Mouse (Mus musculus): ENCODE results near the gene Ctsl. TPM values are rescaled to one million over a fixed set of nuclear protein-coding genes. Genes with fewer than 3 reads are reported as not detected.

The Ctsl gene
- polyA plus RNA-seq, 1 experiment from 2014 or later = 148 TPM

- Histone ChIP-seq H3K36me3 (ENCODE audit: control insufficient read depth, insufficient read depth, low read length) (no peaks in the 10 kb centered on the region), H3K4me3 (ENCODE audit: low read depth, low read length) (no peak overlapping the region), H3K4me1 (ENCODE audit: control insufficient read depth, insufficient read depth, low read length) (no peaks in the 10 kb centered on the region), H3K27me3 (ENCODE audit: control insufficient read depth, insufficient read depth, low read length) (no peaks in the 10 kb centered on the region), H3K4me2 (ENCODE audit: low read depth) (no peak overlapping the region), H3K9ac (ENCODE audit: low read length) (no peak overlapping the region), H3K27ac (ENCODE audit: low read depth, low read length) (no peak overlapping the region), H3K9me3 (ENCODE audit: control insufficient read depth, low read length) (no peaks in the 10 kb centered on the region)
- 93% methylated on average over 3 of the region's 3 CpGs for WGBS
- ATAC-seq (ENCODE audit: insufficient read depth, low FRiP score, low TSS enrichment) (no peak), DNase-seq (ENCODE audit: low spot score) (no peak)
Measured at GRCm38 (mm10) chr13:64384937-64385336, 14.2 kb upstream of the Ctsl start.

DNA sequence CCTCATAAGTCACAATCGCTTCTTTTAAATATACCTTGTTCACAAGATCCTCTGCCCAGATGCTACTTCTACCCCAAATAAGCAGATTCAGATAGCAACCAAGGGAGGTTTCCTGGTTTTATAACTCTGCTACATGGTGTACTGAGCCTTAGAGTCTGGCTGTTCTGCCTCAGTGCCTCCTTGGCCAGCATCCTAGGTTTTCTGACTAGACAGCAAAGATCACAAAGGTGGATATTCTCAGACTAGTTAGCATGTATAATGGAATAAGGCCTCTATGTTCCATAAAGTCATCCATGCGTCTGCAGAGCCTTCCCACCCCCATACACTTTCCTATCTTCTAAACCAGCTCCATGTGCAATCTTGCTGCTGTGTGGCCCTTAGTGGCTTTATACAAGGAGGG lies 9.6 kb upstream of the Ctsl start:
- ATAC-seq (ENCODE audit: insufficient read depth, low FRiP score, low TSS enrichment) (no peak), DNase-seq (ENCODE audit: low spot score) (no peak)
- H3K9ac ChIP-seq (ENCODE audit: low read length) = no peak overlapping the region
- 85% methylated on average over 2 of the region's 2 CpGs for WGBS
- no peaks in the 10 kb centered on the region for H3K27me3 ChIP-seq (ENCODE audit: control insufficient read depth, insufficient read depth, low read length)
- H3K4me2 ChIP-seq (ENCODE audit: low read depth) = no peak overlapping the region
- H3K36me3 ChIP-seq (ENCODE audit: control insufficient read depth, insufficient read depth, low read length) = no peaks in the 10 kb centered on the region
- H3K4me3 ChIP-seq (ENCODE audit: low read depth, low read length) = no peak overlapping the region
- no peak overlapping the region for H3K27ac ChIP-seq (ENCODE audit: low read depth, low read length)
- H3K9me3 ChIP-seq (ENCODE audit: control insufficient read depth, low read length) = no peaks in the 10 kb centered on the region
- H3K4me1 ChIP-seq (ENCODE audit: control insufficient read depth, insufficient read depth, low read length) = no peaks in the 10 kb centered on the region

DNA sequence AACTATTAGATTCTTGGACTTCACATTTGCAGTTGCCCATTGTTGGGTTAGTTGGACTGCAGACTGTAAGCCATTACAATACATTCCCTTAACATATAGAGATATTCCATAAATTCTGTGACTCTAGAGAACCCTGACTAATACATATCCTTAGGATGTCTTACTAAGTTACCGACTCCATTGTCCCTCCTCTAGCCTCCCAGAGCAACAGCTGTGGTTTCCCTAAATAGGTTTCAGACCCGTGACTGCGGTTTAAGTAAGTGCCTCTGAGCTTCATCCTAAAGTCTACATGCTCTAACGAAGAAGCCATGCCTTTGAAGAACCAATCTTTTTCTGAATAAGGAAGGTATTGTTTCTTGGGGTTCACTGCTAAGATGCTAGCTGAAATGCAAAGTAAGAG lies 7.9 kb upstream of the Ctsl start:
- H3K27me3 ChIP-seq (ENCODE audit: control insufficient read depth, insufficient read depth, low read length) = no peaks in the 10 kb centered on the region
- H3K9me3 ChIP-seq (ENCODE audit: control insufficient read depth, low read length) = no peaks in the 10 kb centered on the region
- H3K4me3 ChIP-seq (ENCODE audit: low read depth, low read length) = no peak overlapping the region
- H3K4me1 ChIP-seq (ENCODE audit: control insufficient read depth, insufficient read depth, low read length) = no peaks in the 10 kb centered on the region
- no peak overlapping the region for H3K4me2 ChIP-seq (ENCODE audit: low read depth)
- H3K36me3 ChIP-seq (ENCODE audit: control insufficient read depth, insufficient read depth, low read length) = no peaks in the 10 kb centered on the region
- no peak overlapping the region for H3K27ac ChIP-seq (ENCODE audit: low read depth, low read length)
- WGBS = 87% methylated on average over 4 of the region's 4 CpGs
- H3K9ac ChIP-seq (ENCODE audit: low read length) = no peak overlapping the region
- ATAC-seq (ENCODE audit: insufficient read depth, low FRiP score, low TSS enrichment) = no peak
- DNase-seq (ENCODE audit: low spot score) = no peak

- ATAC-seq (ENCODE audit: insufficient read depth, low FRiP score, low TSS enrichment) = no peak
- H3K4me3 ChIP-seq (ENCODE audit: low read depth, low read length) = no peak overlapping the region
- no peaks in the 10 kb centered on the region for H3K4me1 ChIP-seq (ENCODE audit: control insufficient read depth, insufficient read depth, low read length)
Measured at GRCm38 (mm10) chr13:64376472-64376871, 5.8 kb upstream of the Ctsl start.

DNA sequence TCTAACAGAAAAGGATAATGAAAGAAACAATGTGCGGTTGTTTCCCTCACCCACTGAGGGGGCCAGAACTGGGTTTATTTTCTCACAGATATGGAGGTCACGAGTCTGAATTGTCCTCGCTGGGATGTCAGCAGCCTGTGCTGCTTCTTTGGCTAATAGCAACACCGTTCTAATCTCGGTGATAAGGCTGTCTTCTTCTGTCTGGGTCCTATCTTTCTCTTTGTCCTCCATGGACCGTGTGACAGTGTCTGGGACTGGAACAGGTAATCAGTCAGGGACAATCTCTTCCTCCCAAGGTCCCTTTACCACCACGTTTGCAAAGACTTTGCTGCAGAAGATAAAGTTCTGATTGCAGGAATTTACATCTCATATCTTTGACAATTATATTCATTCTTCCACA lies 4.5 kb upstream of the Ctsl start:
- no peak overlapping the region for H3K4me3 ChIP-seq (ENCODE audit: low read depth, low read length)
- DNase-seq (ENCODE audit: low spot score) = no peak
- no peak overlapping the region for H3K9ac ChIP-seq (ENCODE audit: low read length)
- no peak for ATAC-seq (ENCODE audit: insufficient read depth, low FRiP score, low TSS enrichment)
- no peak overlapping the region for H3K4me2 ChIP-seq (ENCODE audit: low read depth)
- no peaks in the 10 kb centered on the region for H3K4me1 ChIP-seq (ENCODE audit: control insufficient read depth, insufficient read depth, low read length)
- H3K27ac ChIP-seq (ENCODE audit: low read depth, low read length) = no peak overlapping the region
- H3K27me3 ChIP-seq (ENCODE audit: control insufficient read depth, insufficient read depth, low read length) = no peaks in the 10 kb centered on the region
- no peaks in the 10 kb centered on the region for H3K36me3 ChIP-seq (ENCODE audit: control insufficient read depth, insufficient read depth, low read length)
- H3K9me3 ChIP-seq (ENCODE audit: control insufficient read depth, low read length) = no peaks in the 10 kb centered on the region
- WGBS = 80% methylated on average over 7 of the region's 7 CpGs

More at GRCm38 (mm10) chr13:64376472-64376871, 5.8 kb upstream of the Ctsl start:
- H3K36me3 ChIP-seq (ENCODE audit: control insufficient read depth, insufficient read depth, low read length) = no peaks in the 10 kb centered on the region
- no peaks in the 10 kb centered on the region for H3K27me3 ChIP-seq (ENCODE audit: control insufficient read depth, insufficient read depth, low read length)
- no peak overlapping the region for H3K4me2 ChIP-seq (ENCODE audit: low read depth)
- H3K9ac ChIP-seq (ENCODE audit: low read length) = no peak overlapping the region
- 84% methylated on average over 2 of the region's 2 CpGs for WGBS
- H3K27ac ChIP-seq (ENCODE audit: low read depth, low read length) = no peak overlapping the region
- no peaks in the 10 kb centered on the region for H3K9me3 ChIP-seq (ENCODE audit: control insufficient read depth, low read length)
- DNase-seq (ENCODE audit: low spot score) = no peak

DNA sequence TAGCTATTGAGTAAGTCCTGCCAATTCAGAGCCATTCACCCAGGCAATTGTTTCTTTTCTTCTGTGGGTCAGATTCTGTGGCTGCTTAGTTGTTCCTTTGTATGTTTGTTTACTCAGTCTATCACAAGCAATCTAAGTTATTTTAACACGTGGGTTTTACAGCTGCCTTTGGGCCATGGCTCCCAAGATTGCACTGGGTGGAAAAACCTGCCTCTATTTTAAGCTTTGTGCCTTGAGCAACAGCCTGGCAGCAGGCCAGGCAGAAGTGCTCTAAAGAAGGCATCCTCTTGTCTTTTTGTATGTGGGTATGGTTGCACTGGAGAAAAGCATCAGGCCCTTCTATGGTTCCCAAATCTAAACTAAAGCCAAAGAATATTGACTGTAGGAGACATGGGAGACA lies 3.0 kb upstream of the Ctsl start:
- 10% methylated on average over 1 of the region's 1 CpGs for WGBS
- Histone ChIP-seq H3K27ac (ENCODE audit: low read depth, low read length) (no peak overlapping the region), H3K4me3 (ENCODE audit: low read depth, low read length) (no peak overlapping the region), H3K9me3 (ENCODE audit: control insufficient read depth, low read length) (no peaks in the 10 kb centered on the region), H3K27me3 (ENCODE audit: control insufficient read depth, insufficient read depth, low read length) (no peaks in the 10 kb centered on the region), H3K9ac (ENCODE audit: low read length) (no peak overlapping the region), H3K4me2 (ENCODE audit: low read depth) (no peak overlapping the region), H3K36me3 (ENCODE audit: control insufficient read depth, insufficient read depth, low read length) (no peaks in the 10 kb centered on the region), H3K4me1 (ENCODE audit: control insufficient read depth, insufficient read depth, low read length) (no peaks in the 10 kb centered on the region; the same call in 1 of the 2 replicates)
- ATAC-seq (ENCODE audit: insufficient read depth, low FRiP score, low TSS enrichment) (no peak), DNase-seq (ENCODE audit: low spot score) (no peak)

DNA sequence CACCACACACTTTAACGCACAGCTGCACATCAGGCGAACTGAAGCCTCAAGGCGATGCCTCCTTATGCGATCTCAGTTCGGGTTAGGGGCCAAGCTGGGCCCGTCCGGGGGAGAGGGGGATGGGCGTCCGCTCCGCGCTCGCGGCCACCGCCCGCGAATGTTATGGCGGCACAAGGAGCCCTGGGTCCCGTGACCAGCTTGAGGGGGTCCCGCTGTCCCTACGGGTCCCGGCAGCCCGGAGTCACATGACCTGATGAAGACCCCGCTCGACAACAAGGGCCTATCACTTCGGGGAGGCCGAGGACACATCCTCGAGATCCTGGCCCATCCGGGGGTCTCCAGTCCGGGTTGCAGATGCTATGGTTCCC lies 901 bp downstream of the Ctsl start:
- Histone ChIP-seq H3K27me3 (ENCODE audit: control insufficient read depth, insufficient read depth, low read length) (no peaks in the 10 kb centered on the region), H3K4me1 (ENCODE audit: control insufficient read depth, insufficient read depth, low read length) (no peaks in the 10 kb centered on the region; the same call in 1 of the 2 replicates), H3K27ac (ENCODE audit: low read depth, low read length) (peak overlapping the region; percentile 60), H3K4me2 (ENCODE audit: low read depth) (peak overlapping the region; percentile 75), H3K9ac (ENCODE audit: low read length) (peak overlapping the region; percentile 72), H3K9me3 (ENCODE audit: control insufficient read depth, low read length) (no peaks in the 10 kb centered on the region), H3K4me3 (ENCODE audit: low read depth, low read length) (peak overlapping the region; percentile 62), H3K36me3 (ENCODE audit: control insufficient read depth, insufficient read depth, low read length) (peaks cover 7% of the 10 kb centered on the region; the same call in 1 of the 2 replicates)
- ATAC-seq (ENCODE audit: insufficient read depth, low FRiP score, low TSS enrichment) (peak; percentile 86), DNase-seq (ENCODE audit: low spot score) (no peak)
- WGBS = 0% methylated on average over 29 of the region's 29 CpGs

DNA sequence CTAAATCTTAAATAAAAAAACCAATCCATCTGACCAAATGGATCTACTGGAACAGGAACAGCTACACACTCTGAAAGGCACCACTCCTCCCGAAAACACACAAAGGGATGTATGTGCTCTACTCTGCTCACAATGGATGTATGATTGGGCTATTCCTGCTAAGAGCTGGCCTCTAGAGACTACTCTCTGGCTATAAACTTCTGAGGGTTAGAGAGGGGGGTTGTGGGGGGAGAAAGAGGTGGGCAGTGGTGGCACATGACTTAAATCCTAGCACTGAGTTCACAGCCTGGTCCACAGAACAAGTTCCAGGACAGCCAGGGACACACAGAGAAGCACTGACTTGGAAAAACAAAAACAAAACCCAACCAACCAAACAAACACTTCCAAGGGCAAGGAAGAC lies 2.1 kb downstream of the Ctsl start:
- 90% methylated on average over 1 of the region's 1 CpGs for WGBS
- ATAC-seq (ENCODE audit: insufficient read depth, low FRiP score, low TSS enrichment) (no peak), DNase-seq (ENCODE audit: low spot score) (no peak)
- peaks cover 7% of the 10 kb centered on the region; the same call in 1 of the 2 replicates for H3K36me3 ChIP-seq (ENCODE audit: control insufficient read depth, insufficient read depth, low read length)
- no peak overlapping the region for H3K4me3 ChIP-seq (ENCODE audit: low read depth, low read length)
- H3K4me1 ChIP-seq (ENCODE audit: control insufficient read depth, insufficient read depth, low read length) = no peaks in the 10 kb centered on the region; the same call in 1 of the 2 replicates
- H3K27me3 ChIP-seq (ENCODE audit: control insufficient read depth, insufficient read depth, low read length) = no peaks in the 10 kb centered on the region
- no peak overlapping the region for H3K4me2 ChIP-seq (ENCODE audit: low read depth)
- H3K9ac ChIP-seq (ENCODE audit: low read length) = no peak overlapping the region
- H3K27ac ChIP-seq (ENCODE audit: low read depth, low read length) = no peak overlapping the region
- no peaks in the 10 kb centered on the region for H3K9me3 ChIP-seq (ENCODE audit: control insufficient read depth, low read length)

DNA sequence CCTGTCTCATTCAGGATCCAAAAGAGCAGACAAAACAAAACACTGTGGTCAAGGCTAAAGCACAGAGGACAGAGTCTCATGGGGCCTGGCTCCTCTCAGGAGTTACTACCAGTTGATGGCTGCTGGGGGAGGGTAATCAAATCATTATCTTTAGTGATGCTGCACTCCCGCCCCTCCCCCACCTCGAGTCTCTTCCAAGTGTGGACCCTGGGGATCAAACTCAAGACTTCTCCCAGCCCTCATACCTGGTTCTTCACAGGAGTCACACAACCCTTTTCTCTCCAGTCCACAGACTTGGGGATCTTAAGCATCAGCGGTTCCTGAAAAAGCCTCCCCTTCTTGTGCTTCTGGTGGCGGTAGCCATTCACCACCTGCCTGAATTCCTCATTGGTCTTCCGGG lies 3.1 kb downstream of the Ctsl start:
- Histone ChIP-seq H3K4me1 (ENCODE audit: control insufficient read depth, insufficient read depth, low read length) (no peaks in the 10 kb centered on the region; the same call in 1 of the 2 replicates), H3K4me3 (ENCODE audit: low read depth, low read length) (no peak overlapping the region), H3K4me2 (ENCODE audit: low read depth) (no peak overlapping the region), H3K27me3 (ENCODE audit: control insufficient read depth, insufficient read depth, low read length) (no peaks in the 10 kb centered on the region), H3K9ac (ENCODE audit: low read length) (no peak overlapping the region), H3K9me3 (ENCODE audit: control insufficient read depth, low read length) (no peaks in the 10 kb centered on the region), H3K36me3 (ENCODE audit: control insufficient read depth, insufficient read depth, low read length) (peaks cover 7% of the 10 kb centered on the region; the same call in 1 of the 2 replicates), H3K27ac (ENCODE audit: low read depth, low read length) (no peak overlapping the region)
- ATAC-seq (ENCODE audit: insufficient read depth, low FRiP score, low TSS enrichment) = no peak
- WGBS = 89% methylated on average over 5 of the region's 5 CpGs
- DNase-seq (ENCODE audit: low spot score) = no peak

Data from neural tube, embryonic 11.5 days (tissue).